Mouse (Mus musculus) testis, adult 2 months (tissue): ENCODE data around the gene Pds5a.

Experiments used
- CTCF ChIP-seq: fragments of 200-500 bp; IDR thresholded peaks from 2 replicates; pipeline ENCODE4 v1.5.1; 2012; ENCODE audit warnings: low read depth, mild to moderate bottlenecking, inconsistent platforms, low read length, moderate library complexity; ENCODE audit not compliant: control insufficient read depth, insufficient read depth, insufficient replicate concordance
- POLR2A ChIP-seq: fragments of 200-500 bp; IDR thresholded peaks from 2 replicates; pipeline ENCODE4 v1.6.1; 2012; ENCODE audit warnings: low read depth, mild to moderate bottlenecking, inconsistent platforms, low read length, moderate library complexity; ENCODE audit not compliant: control insufficient read depth

- TF ChIP-seq CTCF, result no peak
- peak; percentile 64 for TF ChIP-seq POLR2A
These were observed at the start of gene Pds5a for GRCm38 (mm10) chr5:65697836-65698758.
